Mouse (Mus musculus): Measurements from ENCODE around the gene Snn. TPM values are rescaled to one million over a fixed set of nuclear protein-coding genes. Genes with fewer than 3 reads are reported as not detected.
A peak's percentile ranks its signal among the peaks of the same experiment; 100 is the strongest.

The Snn gene
- polyA plus RNA-seq, 1 experiment from 2014 or later = 122 TPM

DNA sequence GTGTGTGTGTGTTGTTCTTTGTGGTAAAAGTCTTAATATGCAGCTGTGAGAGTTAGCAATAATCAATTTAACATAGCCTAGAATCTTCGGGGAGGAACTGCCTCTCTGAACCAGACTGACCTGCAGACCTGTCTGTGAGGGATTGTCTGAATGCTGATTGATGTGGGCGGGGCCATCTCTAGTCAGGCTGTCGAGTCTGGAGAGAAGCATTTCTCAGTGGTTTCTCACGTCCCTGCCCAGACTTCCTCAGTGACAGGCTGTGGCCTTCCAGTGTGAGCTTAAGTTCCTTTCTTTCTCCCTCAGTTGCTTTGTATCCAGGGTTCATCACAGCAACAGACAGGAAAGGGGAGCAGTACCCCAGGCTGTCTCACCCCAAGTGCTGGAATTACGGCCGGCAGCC, 6.3 kb upstream of the Snn start:
- ATAC-seq = no peak
- WGBS = 73% methylated on average over 6 of the region's 6 CpGs
- no peaks in the 10 kb centered on the region for H3K9me3 ChIP-seq (replicated peaks)
- H3K27ac ChIP-seq = no peak overlapping the region
- peaks cover 3% of the 10 kb centered on the region; the same call in 1 of the 2 replicates for H3K4me1 ChIP-seq
- H3K36me3 ChIP-seq (ENCODE audit: poor library complexity, severe bottlenecking) = no peaks in the 10 kb centered on the region
- no peak overlapping the region for H3K4me2 ChIP-seq
- no peaks in the 10 kb centered on the region for H3K27me3 ChIP-seq
- no peak overlapping the region for H3K9ac ChIP-seq
- H3K4me3 ChIP-seq = no peak overlapping the region

GRCm38 (mm10) chr16:11054871-11055270, 5.9 kb upstream of the Snn start:
- no peak overlapping the region for H3K4me3 ChIP-seq
- no peak overlapping the region for H3K9ac ChIP-seq
- 88% methylated on average over 6 of the region's 6 CpGs for WGBS

DNA sequence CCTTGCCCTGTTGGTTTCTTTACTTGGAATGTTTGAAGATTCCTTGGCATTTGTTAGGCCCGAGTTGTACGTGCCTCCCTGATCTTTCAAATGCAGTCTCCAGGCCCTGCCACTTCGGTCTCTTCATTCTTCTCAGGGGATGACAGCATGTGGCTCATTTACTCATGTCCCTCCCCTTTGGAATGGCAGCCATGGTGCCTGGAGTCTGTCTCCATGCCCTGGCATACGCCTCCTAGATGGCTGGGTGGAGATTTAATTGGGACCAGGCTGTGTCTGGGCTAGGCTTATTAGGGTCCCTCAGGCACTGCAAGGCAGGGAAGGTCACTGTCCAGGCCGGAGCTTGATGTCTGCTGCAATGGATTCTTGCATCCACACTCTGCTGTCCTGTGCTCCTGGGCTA, 4.8 kb upstream of the Snn start:
- Histone ChIP-seq H3K9me3 (replicated peaks) (no peaks in the 10 kb centered on the region), H3K4me1 (peaks cover 3% of the 10 kb centered on the region; the same call in 1 of the 2 replicates), H3K4me3 (no peak overlapping the region), H3K4me2 (no peak overlapping the region), H3K27me3 (no peaks in the 10 kb centered on the region), H3K36me3 (ENCODE audit: poor library complexity, severe bottlenecking) (no peaks in the 10 kb centered on the region), H3K27ac (no peak overlapping the region), H3K9ac (no peak overlapping the region)
- ATAC-seq = no peak
- WGBS = 67% methylated on average over 5 of the region's 5 CpGs

More at GRCm38 (mm10) chr16:11054871-11055270, 5.9 kb upstream of the Snn start:
- H3K27me3 ChIP-seq = no peaks in the 10 kb centered on the region
- no peaks in the 10 kb centered on the region for H3K9me3 ChIP-seq (replicated peaks)
- no peak for ATAC-seq
- no peak overlapping the region for H3K27ac ChIP-seq
- no peaks in the 10 kb centered on the region for H3K36me3 ChIP-seq (ENCODE audit: poor library complexity, severe bottlenecking)
- H3K4me2 ChIP-seq = no peak overlapping the region
- H3K4me1 ChIP-seq = peaks cover 3% of the 10 kb centered on the region; the same call in 1 of the 2 replicates

DNA sequence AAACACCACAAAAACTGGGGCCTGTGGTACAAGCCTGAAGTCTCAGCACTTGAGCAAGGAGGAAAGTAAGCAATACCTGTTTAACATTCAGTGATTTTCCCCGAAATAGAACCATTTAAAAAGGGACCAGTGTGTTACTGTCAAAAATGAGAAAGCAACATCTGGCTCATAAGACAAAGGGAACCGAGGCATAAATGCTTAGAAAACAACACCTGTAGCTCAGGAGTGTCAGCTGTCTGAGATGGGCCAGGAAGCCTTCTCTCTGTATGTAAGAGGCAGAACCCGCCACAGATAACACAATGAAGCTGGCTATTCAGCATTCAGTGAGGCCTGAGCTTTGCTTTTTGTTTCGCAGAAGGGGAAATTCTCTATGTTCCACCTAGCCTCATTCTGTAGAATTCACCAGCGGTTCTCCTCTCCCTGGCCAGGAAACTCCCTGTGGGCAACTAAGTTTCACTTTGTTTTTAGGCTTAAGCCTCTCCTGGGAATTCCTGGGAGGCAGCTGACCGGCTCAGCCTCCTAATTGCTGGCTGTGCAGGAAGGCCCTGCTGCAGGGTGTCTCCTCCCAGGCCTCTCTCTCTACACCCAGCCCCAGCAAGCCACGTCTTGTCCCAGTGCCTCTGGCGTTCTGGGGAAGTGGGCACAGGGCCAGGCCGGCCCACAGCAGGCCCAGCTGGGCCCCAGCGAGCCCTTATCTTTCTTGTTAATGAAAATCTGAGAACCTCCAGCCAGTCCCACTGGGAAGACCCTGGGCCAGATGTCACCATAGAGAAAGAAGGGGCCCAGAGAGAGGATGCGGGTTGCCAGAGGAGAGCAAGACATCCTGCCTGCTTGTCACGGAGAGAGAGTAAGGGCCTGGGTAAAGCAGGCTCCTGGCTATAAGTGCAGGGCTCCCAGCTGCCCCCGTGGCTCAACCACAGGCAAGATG, 2.3 kb downstream of the Snn start:
- Histone ChIP-seq H3K27ac (peak overlapping the region; percentile 88), H3K4me2 (peak overlapping the region; percentile 8; the same call in 1 of the 2 replicates), H3K36me3 (ENCODE audit: poor library complexity, severe bottlenecking) (0 out of 2 replicates have a peak, but pooled peaks cover under 1% of the 10 kb centered on the region), H3K27me3 (no peaks in the 10 kb centered on the region), H3K9me3 (replicated peaks) (no peaks in the 10 kb centered on the region), H3K9ac (peak overlapping the region; percentile 21), H3K4me3 (no peak overlapping the region), H3K4me1 (peaks cover 38% of the 10 kb centered on the region)
- ATAC-seq = no peak; the same call in 1 of the 2 replicates
- 15% methylated on average over 13 of the region's 13 CpGs for WGBS

DNA sequence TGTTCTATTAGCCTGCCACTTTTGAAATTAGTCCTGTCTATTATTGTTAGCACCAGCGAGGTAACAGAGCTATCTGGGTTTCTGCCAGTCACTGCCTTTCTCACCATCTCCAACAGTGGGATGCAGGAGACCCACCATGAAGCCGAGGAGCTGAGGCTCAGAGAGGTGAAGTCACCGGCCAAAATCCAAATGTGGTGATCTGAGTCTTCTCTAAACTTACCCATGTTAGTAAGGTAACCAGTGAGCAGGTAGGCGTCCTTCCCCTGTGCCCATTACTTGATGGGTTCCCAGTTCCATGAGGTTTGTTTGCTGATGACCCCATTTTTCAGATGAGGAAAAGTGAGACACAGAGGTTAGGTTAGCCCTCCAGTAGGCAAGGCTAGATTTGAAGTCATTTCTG, 3.6 kb downstream of the Snn start:
- no peak for ATAC-seq
- H3K4me1 ChIP-seq = peaks cover 51% of the 10 kb centered on the region
- H3K27ac ChIP-seq = no peak overlapping the region

GRCm38 (mm10) chr16:11064742-11065141, 4.0 kb downstream of the Snn start:
- no peak overlapping the region for H3K4me3 ChIP-seq
- peaks cover 55% of the 10 kb centered on the region for H3K4me1 ChIP-seq
- H3K36me3 ChIP-seq (ENCODE audit: poor library complexity, severe bottlenecking) = 0 out of 2 replicates have a peak, but pooled peaks cover 3% of the 10 kb centered on the region
- WGBS = 86% methylated on average over 6 of the region's 6 CpGs
- H3K9ac ChIP-seq = no peak overlapping the region
- H3K27me3 ChIP-seq = no peaks in the 10 kb centered on the region
- H3K27ac ChIP-seq = no peak overlapping the region
- ATAC-seq = no peak
- H3K4me2 ChIP-seq = peak overlapping the region; percentile 62; the same call in 1 of the 2 replicates
- H3K9me3 ChIP-seq (replicated peaks) = no peaks in the 10 kb centered on the region

More for the DNA sequence above, 3.6 kb downstream of the Snn start:
- H3K4me2 ChIP-seq = no peak overlapping the region
- no peaks in the 10 kb centered on the region for H3K27me3 ChIP-seq
- no peak overlapping the region for H3K9ac ChIP-seq
- no peaks in the 10 kb centered on the region for H3K9me3 ChIP-seq (replicated peaks)
- no peak overlapping the region for H3K4me3 ChIP-seq
- WGBS = 89% methylated on average over 4 of the region's 4 CpGs
- 0 out of 2 replicates have a peak, but pooled peaks cover 3% of the 10 kb centered on the region for H3K36me3 ChIP-seq (ENCODE audit: poor library complexity, severe bottlenecking)

DNA sequence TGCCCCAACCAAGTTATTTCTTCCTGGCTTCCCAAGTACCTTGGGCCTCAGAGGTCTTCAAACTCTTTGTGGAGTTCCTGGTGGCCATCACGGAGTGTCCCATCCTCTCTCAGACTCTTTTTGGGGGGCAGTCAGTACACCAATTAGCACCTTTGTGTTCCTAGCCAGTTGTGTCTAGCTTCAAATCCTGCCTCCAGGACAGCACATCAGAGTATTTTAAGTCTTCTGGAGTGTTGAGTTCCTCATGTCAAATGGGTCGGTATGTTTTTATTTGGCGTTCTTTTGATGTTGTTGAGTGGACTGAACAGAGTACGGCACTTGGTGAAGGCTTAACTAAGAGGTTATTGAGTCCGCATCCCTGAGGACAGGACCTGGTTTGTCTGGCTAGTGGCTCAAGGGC, 4.7 kb downstream of the Snn start:
- H3K9ac ChIP-seq = peak overlapping the region; percentile 98
- 0 out of 2 replicates have a peak, but pooled peaks cover 3% of the 10 kb centered on the region for H3K36me3 ChIP-seq (ENCODE audit: poor library complexity, severe bottlenecking)
- peak; percentile 20 for ATAC-seq
- H3K9me3 ChIP-seq (replicated peaks) = no peaks in the 10 kb centered on the region
- H3K4me2 ChIP-seq = peak overlapping the region; percentile 62
- WGBS = 51% methylated on average over 5 of the region's 5 CpGs
- peak overlapping the region; percentile 80 for H3K4me3 ChIP-seq
- H3K4me1 ChIP-seq = peaks cover 61% of the 10 kb centered on the region
- H3K27me3 ChIP-seq = no peaks in the 10 kb centered on the region
- H3K27ac ChIP-seq = peak overlapping the region; percentile 76

GRCm38 (mm10) chr16:11066029-11066832, 5.5 kb downstream of the Snn start, which contains the start of gene Litaf:
Litaf (minus strand) TSS chr16:11066157.
- no peaks in the 10 kb centered on the region for H3K9me3 ChIP-seq (replicated peaks)
- peaks cover 66% of the 10 kb centered on the region for H3K4me1 ChIP-seq
- peak; percentile 98 for ATAC-seq
- under 1% methylated on average over 74 of the region's 78 CpGs for WGBS
- H3K27ac ChIP-seq = peak within 1 kb of the TSS; percentile 98
- no peaks in the 10 kb centered on the region for H3K27me3 ChIP-seq
- H3K9ac ChIP-seq = peak within 1 kb of the TSS; percentile 98
- H3K36me3 ChIP-seq (ENCODE audit: poor library complexity, severe bottlenecking) = peaks cover 9% of the 10 kb centered on the region; the same call in 1 of the 2 replicates
- peak within 1 kb of the TSS; percentile 80 for H3K4me3 ChIP-seq
- H3K4me2 ChIP-seq = peak within 1 kb of the TSS; percentile 92

GRCm38 (mm10) chr16:11066833-11067191, 6.1 kb downstream of the Snn start:
- H3K36me3 ChIP-seq (ENCODE audit: poor library complexity, severe bottlenecking) = peaks cover 15% of the 10 kb centered on the region
- 0% methylated on average over 22 of the region's 22 CpGs for WGBS
- H3K27me3 ChIP-seq = no peaks in the 10 kb centered on the region
- peak overlapping the region; percentile 80 for H3K4me3 ChIP-seq
- H3K27ac ChIP-seq = peak overlapping the region; percentile 98
- no peaks in the 10 kb centered on the region for H3K9me3 ChIP-seq (replicated peaks)
- peak overlapping the region; percentile 98 for H3K9ac ChIP-seq
- peak; percentile 56 for ATAC-seq
- H3K4me1 ChIP-seq = peaks cover 71% of the 10 kb centered on the region
- peak overlapping the region; percentile 92 for H3K4me2 ChIP-seq

- no peak for ATAC-seq
- Histone ChIP-seq H3K4me2 (peak overlapping the region; percentile 92), H3K4me3 (peak overlapping the region; percentile 80), H3K36me3 (ENCODE audit: poor library complexity, severe bottlenecking) (peaks cover 34% of the 10 kb centered on the region), H3K9ac (peak overlapping the region; percentile 98; the same call in 1 of the 2 replicates), H3K27me3 (no peaks in the 10 kb centered on the region), H3K4me1 (peaks cover 74% of the 10 kb centered on the region), H3K9me3 (replicated peaks) (no peaks in the 10 kb centered on the region), H3K27ac (no peak overlapping the region)
- WGBS = 96% methylated on average over 3 of the region's 3 CpGs
Observed at GRCm38 (mm10) chr16:11068666-11069065, 7.9 kb downstream of the Snn start.

- Histone ChIP-seq H3K9me3 (replicated peaks) (no peaks in the 10 kb centered on the region), H3K4me1 (peaks cover 71% of the 10 kb centered on the region), H3K4me3 (peak overlapping the region; percentile 13), H3K27me3 (no peaks in the 10 kb centered on the region), H3K27ac (0 out of 2 replicates have a peak overlapping the region, but pooled peaks have one; percentile 17), H3K36me3 (ENCODE audit: poor library complexity, severe bottlenecking) (peaks cover 40% of the 10 kb centered on the region), H3K4me2 (peak overlapping the region; percentile 92), H3K9ac (0 out of 2 replicates have a peak overlapping the region, but pooled peaks have one; percentile 98)
- ATAC-seq = no peak
- 91% methylated on average over 6 of the region's 6 CpGs for WGBS
Observed at GRCm38 (mm10) chr16:11069271-11069670, 8.5 kb downstream of the Snn start.
